Comparison of ENCODE assay signal across 8 mouse cellular contexts in the genomic region with DNA sequence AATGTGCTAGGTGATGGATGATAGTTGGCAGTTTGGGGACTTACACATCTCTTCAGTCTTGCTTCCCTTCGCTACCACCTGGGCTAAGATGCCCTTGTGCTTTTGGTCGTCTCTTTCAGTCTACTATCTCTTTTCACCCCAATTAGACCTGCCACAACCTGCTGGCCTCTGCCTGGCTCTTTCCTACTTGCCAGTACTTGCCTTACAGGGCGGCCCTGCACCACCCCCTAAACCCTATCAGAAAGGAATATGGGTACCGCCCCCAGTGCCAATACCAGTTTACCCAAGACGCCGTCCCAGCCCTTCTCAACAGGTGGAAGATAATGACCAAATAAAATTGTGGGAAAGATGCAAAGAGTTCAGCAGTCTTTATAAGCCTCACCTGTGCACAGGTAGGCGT. TPM values are rescaled to one million over a fixed set of nuclear protein-coding genes. Genes with fewer than 3 reads are reported as not detected.
DNase-seq lines count a peak whose midpoint lies in the region; ATAC-seq and TF ChIP-seq lines count a peak whose summit lies in the region.

No protein-coding gene starts in this region.

- H3K27me3 ChIP-seq in kidney, embryonic 16.5 days (ENCODE audit: insufficient read depth, low read length), result 0 out of 2 replicates have a peak, but pooled peaks cover 3% of the 10 kb centered on the region
- H3K27me3 ChIP-seq in hindbrain, embryonic 12.5 days, result peaks cover 24% of the 10 kb centered on the region
- peaks cover 25% of the 10 kb centered on the region for H3K27me3 ChIP-seq in midbrain, embryonic 12.5 days

- no peak for ATAC-seq in kidney, embryonic 16.5 days (ENCODE audit: low FRiP score, low TSS enrichment)
- ATAC-seq in hindbrain, embryonic 12.5 days (ENCODE audit: low FRiP score), result 0 out of 2 replicates have a peak, but pooled peaks have one; percentile 31
- 0 out of 2 replicates have a peak, but pooled peaks have one; percentile 3 for ATAC-seq in midbrain, embryonic 12.5 days (ENCODE audit: low FRiP score, low read depth)
- ATAC-seq in cerebellum, adult (ENCODE audit: insufficient number of reproducible peaks, low FRiP score, low TSS enrichment), result no peak

- no peak overlapping the region for H3K27ac ChIP-seq in kidney, embryonic 16.5 days (ENCODE audit: low read length)
- H3K27ac ChIP-seq in cortical plate, adult 2 months (ENCODE audit: insufficient read depth, low read length), result no peak overlapping the region
- no peak overlapping the region for H3K27ac ChIP-seq in hindbrain, embryonic 12.5 days
- H3K27ac ChIP-seq in midbrain, embryonic 12.5 days (replicated peaks), result no peak overlapping the region

- 29% methylated on average over 7 of the region's 7 CpGs for WGBS in kidney, embryonic 16.5 days
- WGBS in hindbrain, embryonic 12.5 days, result 34% methylated on average over 7 of the region's 7 CpGs
- WGBS in midbrain, embryonic 12.5 days, result 36% methylated on average over 7 of the region's 7 CpGs

- H3K4me1 ChIP-seq in kidney, embryonic 16.5 days (ENCODE audit: insufficient read depth, low read length), result peaks cover 33% of the 10 kb centered on the region
- peaks cover 7% of the 10 kb centered on the region; the same call in 1 of the 2 replicates for H3K4me1 ChIP-seq in cortical plate, adult 2 months (ENCODE audit: control insufficient read depth, insufficient read depth, low read length)
- peaks cover 30% of the 10 kb centered on the region for H3K4me1 ChIP-seq in hindbrain, embryonic 12.5 days
- peaks cover 32% of the 10 kb centered on the region for H3K4me1 ChIP-seq in midbrain, embryonic 12.5 days

- no peaks in the 10 kb centered on the region for H3K9me3 ChIP-seq in kidney, embryonic 16.5 days (ENCODE audit: low read length)
- no peaks in the 10 kb centered on the region for H3K9me3 ChIP-seq in hindbrain, embryonic 12.5 days (replicated peaks)
- no peaks in the 10 kb centered on the region for H3K9me3 ChIP-seq in midbrain, embryonic 12.5 days

- TF ChIP-seq CTCF in cortical plate, adult 2 months (IDR thresholded peaks at IDR 0.05; ENCODE audit: extremely low read depth, insufficient read depth, low read length), result no peak

- H3K4me2 ChIP-seq in kidney, embryonic 16.5 days (replicated peaks; ENCODE audit: low read depth, low read length), result peak overlapping the region; percentile 100
- peak overlapping the region; percentile 99 for H3K4me2 ChIP-seq in hindbrain, embryonic 12.5 days (replicated peaks)
- peak overlapping the region; percentile 98 for H3K4me2 ChIP-seq in midbrain, embryonic 12.5 days (replicated peaks)

- H3K36me3 ChIP-seq in kidney, embryonic 16.5 days (ENCODE audit: insufficient read depth, low read length), result peaks cover 30% of the 10 kb centered on the region
- H3K36me3 ChIP-seq in hindbrain, embryonic 12.5 days, result peaks cover 34% of the 10 kb centered on the region
- peaks cover 33% of the 10 kb centered on the region for H3K36me3 ChIP-seq in midbrain, embryonic 12.5 days

- peak overlapping the region; percentile 68 for H3K4me3 ChIP-seq in kidney, embryonic 16.5 days (ENCODE audit: low read length)
- peak overlapping the region; percentile 81 for H3K4me3 ChIP-seq in cortical plate, adult 2 months (ENCODE audit: insufficient read depth, low read length)
- H3K4me3 ChIP-seq in hindbrain, embryonic 12.5 days, result peak overlapping the region; percentile 71
- H3K4me3 ChIP-seq in midbrain, embryonic 12.5 days, result peak overlapping the region; percentile 64; the same call in 1 of the 2 replicates

- no peak for DNase-seq in kidney, postnatal 4 days
- no peak for DNase-seq in cerebellum, adult 9-10 months
- no peak for DNase-seq in adrenal gland, adult 8-10 months

- no peak for TF ChIP-seq POLR2A in cortical plate, adult 2 months (IDR thresholded peaks at IDR 0.05; ENCODE audit: extremely low read depth, insufficient read depth, low read length)

- no peak overlapping the region for H3K9ac ChIP-seq in kidney, embryonic 16.5 days (replicated peaks; ENCODE audit: low read length)
- no peak overlapping the region for H3K9ac ChIP-seq in hindbrain, embryonic 12.5 days
- H3K9ac ChIP-seq in midbrain, embryonic 12.5 days (replicated peaks), result no peak overlapping the region

RNA-seq across cellular contexts. Expression of a gene that starts 0.5 kb away (rescaled TPM):
- 1.8 and 2.0 TPM in 2 replicates for polyA plus RNA-seq in kidney, embryonic 16.5 days (2015; fragmentation: Nextera tagmentation; extraction: Ambion mirVana)
- polyA plus RNA-seq in cortical plate, adult 2 months (2012; rRNA removed), result 153 and 181 TPM in 2 replicates
- 3.1 and 4.1 TPM in 2 replicates for polyA plus RNA-seq in hindbrain, embryonic 12.5 days (2016; fragmentation: Nextera tagmentation; extraction: Ambion mirVana)
- polyA plus RNA-seq in midbrain, embryonic 12.5 days (2016; fragmentation: Nextera tagmentation; extraction: Ambion mirVana), result 3.0 and 3.1 TPM in 2 replicates
- 1 to 10 TPM in 2 of 4 experiments, under 1 TPM in 2; 0.55 to 1.8 (median 1.0) TPM for total RNA-seq in adrenal gland, adult 8-10 months (2022)

RNA-seq across cellular contexts. Expression of a gene that starts 27.3 kb away (rescaled TPM):
- polyA plus RNA-seq in kidney, embryonic 16.5 days (2015; fragmentation: Nextera tagmentation; extraction: Ambion mirVana), result 5.4 and 5.9 TPM in 2 replicates
- 35.2 and 36.5 TPM in 2 replicates for polyA plus RNA-seq in cortical plate, adult 2 months (2012; rRNA removed)
- polyA plus RNA-seq in hindbrain, embryonic 12.5 days (2016; fragmentation: Nextera tagmentation; extraction: Ambion mirVana), result 4.7 and 5.0 TPM in 2 replicates
- 4.9 TPM in 2 replicates for polyA plus RNA-seq in midbrain, embryonic 12.5 days (2016; fragmentation: Nextera tagmentation; extraction: Ambion mirVana)
- total RNA-seq in adrenal gland, adult 8-10 months (2022), result 10 to 100 TPM; 20.4 to 26.7 (median 23.5) TPM

RNA-seq across cellular contexts. Expression of a gene that starts 31.4 kb away (rescaled TPM):
- 36.2 and 41.0 TPM in 2 replicates for polyA plus RNA-seq in kidney, embryonic 16.5 days (2015; fragmentation: Nextera tagmentation; extraction: Ambion mirVana)
- polyA plus RNA-seq in cortical plate, adult 2 months (2012; rRNA removed), result 44.9 and 47.4 TPM in 2 replicates
- 62.5 and 66.5 TPM in 2 replicates for polyA plus RNA-seq in hindbrain, embryonic 12.5 days (2016; fragmentation: Nextera tagmentation; extraction: Ambion mirVana)
- 65.5 and 74.2 TPM in 2 replicates for polyA plus RNA-seq in midbrain, embryonic 12.5 days (2016; fragmentation: Nextera tagmentation; extraction: Ambion mirVana)
- 10 to 100 TPM; 34.3 to 47.2 (median 41.6) TPM for total RNA-seq in adrenal gland, adult 8-10 months (2022)

RNA-seq across cellular contexts. Expression of a gene that starts 40.8 kb away (rescaled TPM):
- polyA plus RNA-seq in kidney, embryonic 16.5 days (2015; fragmentation: Nextera tagmentation; extraction: Ambion mirVana), result 23.7 and 24.2 TPM in 2 replicates
- 119 and 131 TPM in 2 replicates for polyA plus RNA-seq in cortical plate, adult 2 months (2012; rRNA removed)
- 38.8 and 40.4 TPM in 2 replicates for polyA plus RNA-seq in hindbrain, embryonic 12.5 days (2016; fragmentation: Nextera tagmentation; extraction: Ambion mirVana)
- 38.6 and 42.4 TPM in 2 replicates for polyA plus RNA-seq in midbrain, embryonic 12.5 days (2016; fragmentation: Nextera tagmentation; extraction: Ambion mirVana)
- total RNA-seq in adrenal gland, adult 8-10 months (2022), result 10 to 100 TPM; 93.5 to 98.5 (median 93.7) TPM

Comparison
In these comparisons a context has a peak if more than half of its experiments do, and no peak if none do; other contexts are left out.
1. ATAC-seq: peak in hindbrain, embryonic 12.5 days (single experiment) and midbrain, embryonic 12.5 days (single experiment); none in kidney, embryonic 16.5 days (single experiment) and cerebellum, adult (single experiment).
2. RNA of a gene that starts 0.5 kb away (polyA plus RNA-seq): 153 to 181 TPM in cortical plate, adult 2 months; 3.1 to 4.1 TPM in hindbrain, embryonic 12.5 days, 3.0 to 3.1 TPM in midbrain, embryonic 12.5 days and 1.8 to 2.0 TPM in kidney, embryonic 16.5 days; every median in the first group is over 10 times any median in the second.
3. Peak in every context shown above with its lines, with median percentiles within 50 percentile points of each other: H3K4me2 ChIP-seq and H3K4me3 ChIP-seq.